Mouse (Mus musculus): Measurements from ENCODE around the gene Pah. TPM values are rescaled to one million over a fixed set of nuclear protein-coding genes. Genes with fewer than 3 reads are reported as not detected.

Pah gene
- total RNA-seq, 2 experiments from 2014 or later = not detected

Other genes starting within 250 kb of the Pah start
- 1 to 10 TPM; 7.3 to 8.0 TPM for gene Ascl1, start 28.1 kb upstream of the Pah start, total RNA-seq (2021)

Data from layer of hippocampus, postnatal 14 days (tissue).